Mouse (Mus musculus): ENCODE measurements around the gene Zfyve9.

GRCm38 (mm10) chr4:108610935-108611334, 169.7 kb downstream of the Zfyve9 start:
- TF ChIP-seq CTCF (IDR thresholded peaks at IDR 0.05; ENCODE audit: control insufficient read depth, insufficient read depth, insufficient replicate concordance, low read depth, low read length), result no peak
- TF ChIP-seq POLR2A (IDR thresholded peaks at IDR 0.05; ENCODE audit: control insufficient read depth, low read depth, low read length), result no peak
